Mouse (Mus musculus) limb, embryonic 14.5 days (tissue): ENCODE results near the gene Dusp3. TPM values are rescaled to one million over a fixed set of nuclear protein-coding genes. Genes with fewer than 3 reads are reported as not detected.

ENCODE experiments used
- ATAC-seq: fragments of 200-750 bp; cut with Nextera tagmentation; 2 replicates; pipeline ENCODE4 v1.8.0; 2017; ENCODE audit warnings: low read depth, moderate number of reproducible peaks, moderate TSS enrichment; ENCODE audit not compliant: low FRiP score
- DNase-seq: peaks from one replicate; pipeline ENCODE4 v3.0.0-alpha.2; 2015; ENCODE audit warnings: low spot score
- H3K27ac ChIP-seq: fragments of 300-500 bp; sonication (generic); replicated peaks from 2 replicates; pipeline ENCODE4 v1.5.1; 2014; ENCODE audit warnings: low read depth, mild to moderate bottlenecking, low read length, moderate library complexity, mixed read lengths
- H3K27me3 ChIP-seq: fragments of 300-500 bp; sonication (generic); 2 replicates; pipeline ENCODE4 v1.6.1; 2014; ENCODE audit warnings: low read length, mixed read lengths; ENCODE audit not compliant: control insufficient read depth, insufficient read depth
- H3K36me3 ChIP-seq: fragments of 300-500 bp; sonication (generic); 2 replicates; pipeline ENCODE4 v1.6.1; 2014; ENCODE audit warnings: mild to moderate bottlenecking, low read length, moderate library complexity, mixed read lengths; ENCODE audit not compliant: control insufficient read depth, insufficient read depth
- H3K4me1 ChIP-seq: fragments of 300-500 bp; sonication (generic); 2 replicates; pipeline ENCODE4 v1.6.1; 2014; ENCODE audit warnings: antibody characterized with exemption, low read length, mixed read lengths; ENCODE audit not compliant: control insufficient read depth, insufficient read depth
- H3K4me2 ChIP-seq: fragments of 300-500 bp; sonication (generic); replicated peaks from 2 replicates; pipeline ENCODE4 v1.6.1; 2014; ENCODE audit warnings: low read depth, mild to moderate bottlenecking, low read length, moderate library complexity; ENCODE audit not compliant: severe bottlenecking
- H3K4me3 ChIP-seq: fragments of 300-500 bp; sonication (generic); replicated peaks from 2 replicates; pipeline ENCODE4 v1.5.1; 2014; ENCODE audit warnings: low read length
- H3K9ac ChIP-seq: fragments of 300-500 bp; sonication (generic); 2 replicates; pipeline ENCODE4 v1.6.1; 2014; ENCODE audit warnings: mild to moderate bottlenecking, low read depth, low read length, moderate library complexity; ENCODE audit not compliant: severe bottlenecking
- H3K9me3 ChIP-seq: fragments of 300-500 bp; sonication (generic); 2 replicates; pipeline ENCODE4 v1.6.1; 2016; ENCODE audit warnings: low read length; ENCODE audit not compliant: control insufficient read depth
- POLR2A ChIP-seq: fragments of 200-500 bp; IDR thresholded peaks from 2 replicates; pipeline ENCODE4 v1.8.0; 2012; ENCODE audit warnings: inconsistent platforms, mild to moderate bottlenecking, moderate library complexity, borderline replicate concordance; ENCODE audit not compliant: insufficient read depth, insufficient read length; ENCODE audit errors: extremely low read depth
- WGBS: fragments of 180-500 bp; shearing (Covaris S2); extraction: QIAGEN DNeasy Blood & Tissue Kit; methylation state at CpG from one replicate; pipeline ENCODE4 v1.1.7; 2014; 5-methylcytosine and 5-hydroxymethylcytosine counted together
- polyA plus RNA-seq, 2 experiments: library from polyadenylated mRNA; depleted of rRNA in 1 of 2; stranded (reverse) in 1 of 2; unstranded in 1 of 2; fragments of >200 nt; fragmentation: Nextera tagmentation in 1 of 2; extraction: Ambion mirVana in 1 of 2; gene quantifications; 2 replicates each; pipeline versions ENCODE4 v1.2.1 to v1.2.3; 2012 to 2014

The Dusp3 gene
- polyA plus RNA-seq, 2 experiments, result 20.1 to 23.6 TPM

DNA sequence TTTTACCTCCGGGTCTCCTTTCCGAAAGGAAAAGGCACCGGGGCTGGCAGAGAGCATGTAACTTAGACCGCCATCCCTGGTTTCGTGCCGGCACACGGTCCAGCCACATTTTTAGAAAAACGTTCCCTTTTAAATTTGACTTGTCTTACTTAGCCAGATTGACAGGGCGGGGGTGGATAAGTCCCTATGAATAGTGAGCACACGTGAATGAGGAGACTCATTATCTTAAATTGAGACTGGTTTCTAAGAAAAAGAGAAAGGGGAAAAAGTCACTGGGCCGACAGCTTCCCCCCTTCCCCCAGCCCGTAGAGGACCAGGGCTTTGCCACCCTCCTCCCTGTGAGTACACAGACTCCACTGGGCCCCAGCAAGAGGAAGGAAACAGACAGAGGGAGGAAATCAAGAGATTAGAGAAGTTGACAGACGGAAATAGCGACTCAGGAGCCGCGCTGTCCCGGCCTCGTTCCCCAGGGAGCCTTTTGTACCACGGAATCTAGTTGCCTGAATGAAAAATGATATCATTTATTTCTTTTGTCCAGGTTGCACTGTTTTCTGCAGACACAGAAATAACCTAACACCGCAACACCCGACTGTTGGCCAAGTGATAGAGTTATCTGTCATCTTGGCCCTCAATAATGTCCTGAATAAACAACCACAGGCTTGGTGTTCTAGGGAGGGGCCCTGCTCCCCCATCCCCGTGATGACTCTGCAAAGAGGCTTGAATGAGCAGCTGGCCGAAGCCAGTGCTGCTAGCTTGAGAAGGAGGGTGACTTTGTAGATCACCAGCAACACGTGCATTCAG, 34.1 kb downstream of the Dusp3 start:
- Histone ChIP-seq H3K4me1 (peaks cover 11% of the 10 kb centered on the region; the same call in 1 of the 2 replicates), H3K4me2 (0 out of 2 replicates have a peak overlapping the region, but pooled peaks have one; percentile 1), H3K27me3 (no peaks in the 10 kb centered on the region), H3K27ac (no peak overlapping the region), H3K4me3 (no peak overlapping the region), H3K36me3 (no peaks in the 10 kb centered on the region), H3K9me3 (no peaks in the 10 kb centered on the region), H3K9ac (no peak overlapping the region)
- no peak for ATAC-seq
- no peak for TF ChIP-seq POLR2A
- WGBS, result 37% methylated on average over 24 of the region's 24 CpGs
- no peak for DNase-seq

DNA sequence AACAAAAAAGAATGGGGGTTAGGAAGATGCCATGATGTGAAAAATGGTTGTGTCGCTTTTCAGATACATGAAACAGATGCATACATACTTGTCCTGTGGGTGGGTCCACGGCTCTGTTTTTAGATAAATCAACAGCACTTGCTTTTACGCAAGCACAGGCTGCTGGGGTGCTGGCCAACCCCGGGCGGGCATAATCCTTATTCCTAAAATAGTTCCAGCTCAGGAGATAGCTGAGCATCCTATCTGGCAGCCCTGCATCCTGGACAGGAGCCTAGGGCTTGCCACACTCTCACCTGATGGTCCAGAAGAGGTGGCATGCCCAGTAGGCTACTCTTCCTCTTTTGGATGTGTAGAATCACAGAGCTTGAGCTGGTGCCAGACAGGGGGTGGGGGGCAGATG, 36.8 kb downstream of the Dusp3 start:
- Histone ChIP-seq H3K4me2 (no peak overlapping the region), H3K27me3 (no peaks in the 10 kb centered on the region), H3K9ac (no peak overlapping the region), H3K4me3 (no peak overlapping the region), H3K36me3 (no peaks in the 10 kb centered on the region), H3K27ac (no peak overlapping the region), H3K4me1 (peaks cover 9% of the 10 kb centered on the region; the same call in 1 of the 2 replicates), H3K9me3 (no peaks in the 10 kb centered on the region)
- DNase-seq (no peak), ATAC-seq (no peak)
- TF ChIP-seq POLR2A, result no peak
- 93% methylated on average over 5 of the region's 5 CpGs for WGBS

DNA sequence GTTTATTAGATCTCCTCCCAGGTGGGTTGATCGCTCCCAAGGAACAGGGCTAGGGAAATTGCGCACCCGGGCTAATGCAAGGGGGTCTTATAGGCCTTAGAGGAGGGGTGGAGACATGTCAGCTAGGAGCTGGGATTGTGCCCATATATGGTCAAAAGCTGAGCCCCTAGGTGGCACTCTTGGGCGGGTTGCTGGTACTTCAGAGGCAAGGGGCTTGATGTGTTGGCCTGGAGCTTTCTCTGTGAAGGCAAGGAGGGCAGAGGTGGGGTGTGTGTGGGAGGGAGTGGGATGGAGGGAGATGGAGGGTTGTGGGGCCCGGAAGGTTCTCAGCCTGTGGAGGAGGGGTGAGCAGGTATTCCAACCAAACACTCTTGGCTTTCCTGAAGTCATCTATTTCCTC, 40.3 kb downstream of the Dusp3 start:
- H3K27me3 ChIP-seq, result no peaks in the 10 kb centered on the region
- 21% methylated on average over 5 of the region's 5 CpGs for WGBS
- no peak overlapping the region for H3K4me2 ChIP-seq
- H3K9ac ChIP-seq, result no peak overlapping the region
- H3K36me3 ChIP-seq, result no peaks in the 10 kb centered on the region
- ATAC-seq, result no peak
- no peaks in the 10 kb centered on the region for H3K4me1 ChIP-seq
- no peak overlapping the region for H3K4me3 ChIP-seq
- H3K27ac ChIP-seq, result no peak overlapping the region
- DNase-seq, result peak; percentile 25
- no peak for TF ChIP-seq POLR2A
- H3K9me3 ChIP-seq, result no peaks in the 10 kb centered on the region

DNA sequence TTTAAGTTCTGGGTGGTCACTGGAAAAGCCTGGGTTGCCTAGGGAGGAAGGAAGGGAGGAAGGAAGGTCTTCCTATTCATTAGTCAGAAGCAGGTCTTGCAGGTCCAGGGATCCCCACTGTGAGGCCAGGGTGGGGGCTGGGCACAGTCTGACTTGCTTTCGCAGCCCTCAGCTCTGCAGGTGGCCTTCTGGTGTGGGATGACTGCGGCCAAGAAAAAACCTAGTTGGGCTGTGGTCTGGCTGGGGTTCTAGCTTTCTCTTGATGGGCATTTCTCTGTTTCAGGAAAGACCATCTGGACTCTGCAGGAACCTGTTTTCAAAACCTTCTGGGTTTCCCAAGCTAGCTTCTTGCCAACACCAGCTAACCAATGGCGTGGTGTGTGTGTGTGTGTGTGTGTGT, 43.8 kb downstream of the Dusp3 start:
- Histone ChIP-seq H3K9ac (no peak overlapping the region), H3K4me2 (no peak overlapping the region), H3K4me1 (no peaks in the 10 kb centered on the region), H3K36me3 (no peaks in the 10 kb centered on the region), H3K27ac (no peak overlapping the region), H3K27me3 (no peaks in the 10 kb centered on the region), H3K9me3 (no peaks in the 10 kb centered on the region), H3K4me3 (no peak overlapping the region)
- ATAC-seq, result no peak
- no peak for DNase-seq
- no peak for TF ChIP-seq POLR2A
- 35% methylated on average over 3 of the region's 3 CpGs for WGBS

DNA sequence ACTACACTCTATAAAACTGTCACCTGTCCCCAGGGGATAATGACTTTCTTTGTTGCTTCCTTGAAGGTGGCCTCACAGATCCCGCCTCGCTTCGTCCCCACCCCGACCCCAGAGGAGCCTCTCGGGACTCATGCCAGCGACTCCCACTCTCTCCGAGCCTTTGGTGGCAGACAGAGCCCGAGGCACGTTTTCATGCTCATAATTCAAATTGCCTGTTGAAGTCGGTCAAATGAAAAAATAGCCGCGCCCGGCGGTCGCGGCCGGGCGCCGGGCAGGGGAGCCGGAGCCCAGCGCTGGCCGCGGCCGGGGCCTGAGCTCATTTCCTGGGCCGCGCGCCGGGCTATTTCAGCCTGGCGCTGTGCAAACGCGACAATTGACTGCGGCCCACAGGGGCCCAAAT, 49.7 kb downstream of the Dusp3 start:
- no peaks in the 10 kb centered on the region for H3K4me1 ChIP-seq
- ATAC-seq, result no peak
- H3K27me3 ChIP-seq, result peaks cover 18% of the 10 kb centered on the region
- H3K27ac ChIP-seq, result no peak overlapping the region
- H3K9ac ChIP-seq, result peak overlapping the region; percentile 55
- peak; percentile 4 for DNase-seq
- peak overlapping the region; percentile 38 for H3K4me3 ChIP-seq
- peak overlapping the region; percentile 73 for H3K4me2 ChIP-seq
- H3K9me3 ChIP-seq, result no peaks in the 10 kb centered on the region
- 1% methylated on average over 22 of the region's 32 CpGs for WGBS
- no peak for TF ChIP-seq POLR2A
- H3K36me3 ChIP-seq, result no peaks in the 10 kb centered on the region
